Mouse (Mus musculus): ENCODE results near the gene Slc25a11. TPM values are rescaled to one million over a fixed set of nuclear protein-coding genes. Genes with fewer than 3 reads are reported as not detected.

Slc25a11 gene
- polyA plus RNA-seq (2015; fragmentation: Nextera tagmentation; extraction: Ambion mirVana): 140 and 143 TPM in 2 replicates

GRCm38 (mm10) chr11:70646691-70647650 is at the start of gene Slc25a11, which contains the start of gene Rnf167:
TSS of gene Slc25a11 (minus strand) at chr11:70647479.
TSS of gene Rnf167 (plus strand) at chr11:70647235.
- TF ChIP-seq CTCF (IDR thresholded peaks at IDR 0.05; ENCODE audit: low read depth): peak; percentile 46
- TF ChIP-seq EP300 (IDR thresholded peaks at IDR 0.05; ENCODE audit: low read depth): peak; percentile 85
- H3K36me3 ChIP-seq (replicated peaks; ENCODE audit: insufficient read depth, low read length): peaks cover 45% of the 10 kb centered on the region
- WGBS (ENCODE audit: insufficient replicate concordance): under 1% methylated on average over 63 of the region's 63 CpGs
- H3K4me1 ChIP-seq (ENCODE audit: insufficient read depth): peaks cover 45% of the 10 kb centered on the region
- peak within 1 kb of the TSS; percentile 96 for H3K4me2 ChIP-seq (ENCODE audit: low read depth, low read length)
- ATAC-seq: peak; percentile 88
- no peaks in the 10 kb centered on the region for H3K9me3 ChIP-seq (ENCODE audit: low read length)
- H3K9ac ChIP-seq (replicated peaks): peak within 1 kb of the TSS; percentile 90
- DNase-seq: peak; percentile 97
- H3K27me3 ChIP-seq (ENCODE audit: insufficient read depth, low read length): no peaks in the 10 kb centered on the region
- H3K27ac ChIP-seq (ENCODE audit: low read depth): peak within 1 kb of the TSS; percentile 97
- peak within 1 kb of the TSS; percentile 74 for H3K4me3 ChIP-seq (ENCODE audit: low read depth, low read length)

- Histone ChIP-seq H3K4me2 (ENCODE audit: low read depth, low read length) (no peak overlapping the region), H3K27ac (ENCODE audit: low read depth) (no peak overlapping the region), H3K4me3 (ENCODE audit: low read depth, low read length) (no peak overlapping the region), H3K9me3 (ENCODE audit: low read length) (no peaks in the 10 kb centered on the region), H3K27me3 (ENCODE audit: insufficient read depth, low read length) (no peaks in the 10 kb centered on the region), H3K4me1 (ENCODE audit: insufficient read depth) (peaks cover 1% of the 10 kb centered on the region), H3K36me3 (replicated peaks; ENCODE audit: insufficient read depth, low read length) (no peaks in the 10 kb centered on the region), H3K9ac (replicated peaks) (no peak overlapping the region)
- no peak for DNase-seq
- ATAC-seq: no peak
- TF ChIP-seq CTCF (IDR thresholded peaks at IDR 0.05; ENCODE audit: low read depth): no peak
- TF ChIP-seq EP300 (IDR thresholded peaks at IDR 0.05; ENCODE audit: low read depth): no peak
- WGBS (ENCODE audit: insufficient replicate concordance): 60% methylated on average over 3 of the region's 3 CpGs
These were observed 46.2 kb upstream of the Slc25a11 start for GRCm38 (mm10) chr11:70693504-70693903.

- TF ChIP-seq EP300 (IDR thresholded peaks at IDR 0.05; ENCODE audit: low read depth) (no peak), CTCF (IDR thresholded peaks at IDR 0.05; ENCODE audit: low read depth) (no peak)
- no peak overlapping the region for H3K4me2 ChIP-seq (ENCODE audit: low read depth, low read length)
- peaks cover 9% of the 10 kb centered on the region for H3K36me3 ChIP-seq (replicated peaks; ENCODE audit: insufficient read depth, low read length)
- no peak overlapping the region for H3K9ac ChIP-seq (replicated peaks)
- no peak overlapping the region for H3K27ac ChIP-seq (ENCODE audit: low read depth)
- WGBS (ENCODE audit: insufficient replicate concordance): 64% methylated on average over 4 of the region's 4 CpGs
- no peak for ATAC-seq
- no peaks in the 10 kb centered on the region for H3K27me3 ChIP-seq (ENCODE audit: insufficient read depth, low read length)
- H3K4me1 ChIP-seq (ENCODE audit: insufficient read depth): peaks cover 13% of the 10 kb centered on the region
- no peak for DNase-seq
- no peaks in the 10 kb centered on the region for H3K9me3 ChIP-seq (ENCODE audit: low read length)
- H3K4me3 ChIP-seq (ENCODE audit: low read depth, low read length): no peak overlapping the region
These were observed 42.3 kb upstream of the Slc25a11 start for GRCm38 (mm10) chr11:70689578-70689977.

GRCm38 (mm10) chr11:70688372-70688771 is 41.1 kb upstream of the Slc25a11 start:
- Histone ChIP-seq H3K9ac (replicated peaks) (peak overlapping the region; percentile 86), H3K27me3 (ENCODE audit: insufficient read depth, low read length) (no peaks in the 10 kb centered on the region), H3K9me3 (ENCODE audit: low read length) (no peaks in the 10 kb centered on the region), H3K36me3 (replicated peaks; ENCODE audit: insufficient read depth, low read length) (peaks cover 19% of the 10 kb centered on the region), H3K27ac (ENCODE audit: low read depth) (peak overlapping the region; percentile 81; the same call in 1 of the 2 replicates), H3K4me3 (ENCODE audit: low read depth, low read length) (peak overlapping the region; percentile 74), H3K4me2 (ENCODE audit: low read depth, low read length) (peak overlapping the region; percentile 97), H3K4me1 (ENCODE audit: insufficient read depth) (peaks cover 13% of the 10 kb centered on the region)
- ATAC-seq: no peak
- TF ChIP-seq CTCF (IDR thresholded peaks at IDR 0.05; ENCODE audit: low read depth): no peak
- no peak for TF ChIP-seq EP300 (IDR thresholded peaks at IDR 0.05; ENCODE audit: low read depth)
- no peak for DNase-seq
- 32% methylated on average over 8 of the region's 8 CpGs for WGBS (ENCODE audit: insufficient replicate concordance)

GRCm38 (mm10) chr11:70687601-70688199 is 40.4 kb upstream of the Slc25a11 start, which contains the start of gene Camta2:
TSS of gene Camta2 (minus strand) at chr11:70688105.
- H3K27ac ChIP-seq (ENCODE audit: low read depth): peak within 1 kb of the TSS; percentile 81
- under 1% methylated on average over 32 of the region's 55 CpGs for WGBS (ENCODE audit: insufficient replicate concordance)
- peaks cover 21% of the 10 kb centered on the region for H3K36me3 ChIP-seq (replicated peaks; ENCODE audit: insufficient read depth, low read length)
- peaks cover 13% of the 10 kb centered on the region for H3K4me1 ChIP-seq (ENCODE audit: insufficient read depth)
- peak within 1 kb of the TSS; percentile 74 for H3K4me3 ChIP-seq (ENCODE audit: low read depth, low read length)
- peak within 1 kb of the TSS; percentile 97 for H3K4me2 ChIP-seq (ENCODE audit: low read depth, low read length)
- ATAC-seq: peak; percentile 58
- H3K27me3 ChIP-seq (ENCODE audit: insufficient read depth, low read length): no peaks in the 10 kb centered on the region
- peak; percentile 82 for DNase-seq
- TF ChIP-seq CTCF (IDR thresholded peaks at IDR 0.05; ENCODE audit: low read depth) (peak; percentile 63), EP300 (IDR thresholded peaks at IDR 0.05; ENCODE audit: low read depth) (no peak)
- no peaks in the 10 kb centered on the region for H3K9me3 ChIP-seq (ENCODE audit: low read length)
- peak within 1 kb of the TSS; percentile 86 for H3K9ac ChIP-seq (replicated peaks)

Measured in liver, postnatal 0 days (tissue).